Mouse (Mus musculus): Measurements from ENCODE around the gene Shisa6.

- TF ChIP-seq POLR2A (IDR thresholded peaks at IDR 0.05; ENCODE audit: control insufficient read depth, low read depth, low read length) (no peak), CTCF (IDR thresholded peaks at IDR 0.05; ENCODE audit: control insufficient read depth, insufficient read depth, insufficient replicate concordance, low read depth, low read length) (no peak)
Measured at GRCm38 (mm10) chr11:66312764-66313163, 213.0 kb downstream of the Shisa6 start.

Data from testis, adult 2 months (tissue).